Mouse (Mus musculus) left cerebral cortex, postnatal 14 days (tissue): Measurements from ENCODE around the gene Sec24c. TPM values are rescaled to one million over a fixed set of nuclear protein-coding genes. Genes with fewer than 3 reads are reported as not detected.

ENCODE experiments used
- DNase-seq, 2 experiments: peaks; one replicate each; pipeline ENCODE4 v3.0.0; 2021 to 2022; ENCODE audit warnings: low spot score in 2 of 2, mixed read lengths in 1 of 2
- intact Hi-C: fragments of 180-260 bp; cut with DNase I; formaldehyde crosslinking; loops from one replicate; pipeline ENCODE4 v1.15.1; 2025
- total RNA-seq, 2 experiments: library from RNA; stranded (reverse); gene quantifications; 2 replicates each; pipeline ENCODE4 v1.2.3; 2021

Sec24c gene
- total RNA-seq, 2 experiments from 2014 or later: 87.8 to 109 TPM

DNA sequence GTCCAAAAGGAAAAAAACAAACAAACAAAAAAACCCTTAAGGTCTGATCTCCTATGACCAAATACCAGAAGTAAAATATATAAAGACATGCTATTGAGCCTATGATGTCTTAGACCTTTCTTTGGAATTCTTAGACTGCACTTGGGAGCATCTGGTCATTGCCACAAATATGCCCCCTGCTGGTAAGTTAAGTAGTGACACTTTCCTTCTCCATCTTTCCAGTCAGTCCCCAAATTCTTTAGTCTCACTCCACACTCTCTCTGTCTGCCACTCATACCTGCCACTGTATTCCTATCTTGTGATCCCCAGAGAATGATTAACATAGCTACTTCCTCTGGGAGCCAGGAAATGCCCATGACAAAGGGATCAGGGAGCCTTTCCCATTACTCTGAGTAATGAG lies 15.8 kb upstream of the Sec24c start:
- intact Hi-C loops: no loop called here
- peak; percentile 70 to 80 for DNase-seq

DNA sequence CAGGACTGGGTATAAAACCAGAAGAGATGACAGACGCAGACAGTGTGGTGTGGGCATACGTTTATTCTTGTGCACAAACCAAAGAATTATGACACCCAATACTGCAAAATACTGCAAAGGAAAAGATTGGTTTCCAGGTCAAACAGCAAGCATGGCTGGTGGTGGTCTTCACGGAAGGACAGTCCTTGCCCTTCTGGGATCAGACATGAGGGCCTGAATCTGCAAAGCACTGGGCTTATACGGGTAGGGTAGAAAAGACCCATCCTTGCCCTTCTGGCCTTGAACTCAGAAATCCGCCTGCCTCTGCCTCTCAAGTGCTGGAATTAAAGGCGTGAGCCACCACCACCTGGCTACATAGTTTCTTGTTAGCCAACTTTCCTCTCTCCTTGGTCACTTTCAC lies 15.2 kb upstream of the Sec24c start:
- DNase-seq: no peak
- intact Hi-C loops: no loop called here

DNA sequence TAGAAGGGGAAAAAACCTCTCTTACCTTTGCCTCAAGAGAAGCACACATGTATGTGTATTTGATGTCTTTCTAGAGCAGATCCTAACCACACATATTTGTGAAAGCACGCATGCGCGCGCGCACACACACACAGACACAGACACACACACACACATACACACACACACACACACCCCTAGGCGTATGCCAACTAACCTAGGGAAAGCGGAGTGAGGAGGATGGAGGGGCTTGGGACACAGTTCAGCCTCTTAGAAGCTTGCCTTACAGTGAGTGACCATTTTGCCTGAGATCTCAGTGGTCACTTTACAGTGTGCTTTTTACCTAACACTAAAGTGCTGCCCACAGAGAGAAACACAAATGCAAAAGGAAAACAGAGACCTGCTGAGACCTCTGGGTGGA lies 14.4 kb upstream of the Sec24c start:
- no peak for DNase-seq

GRCm38 (mm10) chr14:20660827-20661660 lies 13.1 kb upstream of the Sec24c start:
- intact Hi-C loops: loop anchor here (1.0 to 10.0 kb wide), 2 partner anchors 85 to 266 kb away; partner anchors contain the start of gene Mrps16
- DNase-seq: peak; percentile 96 to 97

More for the DNA sequence above, 14.4 kb upstream of the Sec24c start:
- intact Hi-C loops: loop anchor here (10.0 kb wide), 1 partner anchor 265 kb away; the partner anchor contains the start of gene Mrps16

DNA sequence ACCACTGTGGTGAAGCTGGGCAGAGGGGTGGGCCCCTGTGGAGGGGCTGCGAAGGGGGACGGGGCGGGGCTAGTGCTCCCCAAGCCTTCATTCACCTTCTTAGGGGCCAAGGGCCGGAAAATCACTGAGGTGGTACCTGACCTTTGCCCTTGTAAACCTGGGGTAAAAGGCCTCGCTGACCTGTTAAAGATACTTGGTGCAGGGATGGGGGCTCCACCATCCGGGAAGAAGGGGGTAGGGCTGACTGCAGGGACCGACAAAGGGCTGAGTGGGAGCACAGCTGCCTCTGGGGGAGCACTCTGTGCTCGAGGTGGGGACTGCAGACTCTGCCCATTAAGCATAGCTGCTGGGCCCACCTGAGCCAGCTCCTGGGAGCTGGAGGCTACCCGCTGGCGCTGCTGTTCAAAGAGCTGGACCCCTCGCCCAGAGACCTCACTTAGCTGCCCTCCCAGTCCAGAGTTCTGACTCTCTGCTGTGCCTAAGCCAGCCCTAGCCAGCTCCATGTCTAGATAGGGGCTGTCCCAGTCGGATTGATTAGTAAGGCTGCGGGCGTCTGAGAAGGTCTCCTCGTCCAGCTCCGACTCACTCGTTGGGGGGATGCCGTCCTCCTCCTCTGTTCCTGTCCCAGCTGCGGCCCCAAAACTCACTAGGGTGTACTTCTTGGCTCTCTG lies 12.3 kb upstream of the Sec24c start:
- DNase-seq: peak in 1 of 2 experiments; percentile 21
- intact Hi-C loops: loop anchor here (1.0 to 10.0 kb wide), 2 partner anchors 85 to 267 kb away; partner anchors contain the start of gene Mrps16

DNA sequence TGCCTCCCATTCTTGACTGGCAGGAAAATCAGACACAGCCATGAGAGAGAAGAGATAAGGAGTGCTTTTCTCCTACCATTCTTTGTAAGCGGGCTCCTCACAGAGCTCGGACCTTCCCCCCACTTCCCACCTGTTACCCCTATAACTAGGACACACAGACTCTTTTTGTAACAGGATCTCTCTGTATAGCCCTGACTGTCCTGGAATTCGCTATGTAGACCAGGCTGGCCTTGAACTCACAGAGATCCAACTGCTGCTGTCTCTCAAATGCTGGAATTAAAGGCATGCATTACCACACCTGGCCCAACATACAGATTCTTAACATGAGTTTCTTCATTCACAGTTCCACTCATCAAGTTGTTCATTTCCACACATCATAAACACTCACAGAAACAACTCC lies 11.4 kb upstream of the Sec24c start:
- intact Hi-C loops: loop anchor here (10.0 kb wide), 1 partner anchor 268 kb away; the partner anchor contains the start of gene Mrps16
- no peak for DNase-seq

DNA sequence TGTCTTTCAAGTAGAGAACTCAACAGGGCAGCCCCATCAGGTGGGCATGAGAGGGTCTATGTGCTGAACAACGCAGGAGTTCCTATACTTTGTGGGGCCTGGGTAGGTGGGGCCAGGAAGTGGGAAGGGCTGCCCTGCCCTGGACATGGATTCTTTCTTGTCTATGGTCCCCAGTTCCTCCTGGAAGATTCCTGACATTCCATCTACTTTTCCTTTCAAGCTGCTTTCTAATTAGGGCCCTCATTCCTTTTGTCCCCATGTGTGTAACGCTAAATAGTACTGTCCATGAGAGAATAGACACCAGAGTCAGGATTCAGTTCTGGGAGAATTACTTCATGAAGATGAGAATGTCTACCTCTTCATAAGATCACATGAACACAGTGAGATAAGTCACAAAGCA lies 10.5 kb upstream of the Sec24c start:
- DNase-seq: no peak
- intact Hi-C loops: loop anchor here (10.0 kb wide), 1 partner anchor 269 kb away; the partner anchor contains the start of gene Mrps16

DNA sequence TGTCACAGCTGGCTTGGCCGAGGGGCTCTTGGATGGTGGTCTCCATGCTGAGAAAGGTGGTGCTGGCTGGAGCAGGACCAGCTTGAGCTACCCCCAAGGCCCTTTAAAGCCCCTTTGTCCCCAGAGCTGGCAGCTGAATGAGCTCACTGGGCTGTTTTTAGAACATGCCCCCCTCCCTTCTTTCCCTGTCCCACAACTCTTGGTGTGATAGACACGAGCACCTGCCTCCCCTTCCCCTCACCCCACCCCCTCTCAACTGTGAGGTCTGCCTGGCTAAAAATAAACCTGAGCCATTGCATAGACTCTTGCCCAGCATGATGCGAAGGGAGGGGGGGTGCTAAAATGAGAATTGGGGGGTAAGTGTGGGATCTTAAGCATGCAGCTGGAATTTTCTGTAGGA lies 9.7 kb upstream of the Sec24c start:
- DNase-seq: no peak
- intact Hi-C loops: loop anchor here (10.0 kb wide), 1 partner anchor 270 kb away; the partner anchor contains the start of gene Mrps16

DNA sequence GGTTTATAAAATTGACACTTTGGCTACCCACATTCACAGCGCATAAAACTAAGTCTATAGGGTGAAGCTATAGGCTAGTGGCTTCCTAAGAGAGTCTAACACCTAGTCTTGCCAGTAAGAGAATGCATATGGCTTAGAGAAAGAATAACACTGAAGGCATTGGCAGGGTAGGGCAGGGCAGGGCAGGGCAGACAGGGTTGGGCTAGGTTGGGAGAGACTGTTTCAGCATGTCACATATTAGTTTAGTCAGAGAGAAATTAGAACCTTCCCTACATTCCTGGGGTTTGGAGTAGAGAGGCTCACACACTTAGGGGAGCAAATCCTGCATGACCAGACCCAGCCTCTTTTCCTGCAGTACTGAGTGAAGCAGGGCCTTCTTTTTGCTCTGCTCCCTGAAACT lies 6.6 kb upstream of the Sec24c start:
- intact Hi-C loops: loop anchor here (10.0 kb wide), 1 partner anchor 273 kb away; the partner anchor contains the start of gene Mrps16
- no peak for DNase-seq

GRCm38 (mm10) chr14:20668154-20668810 lies 5.8 kb upstream of the Sec24c start, which contains the start of gene Synpo2l:
Gene Synpo2l (minus strand): TSS chr14:20668354.
- intact Hi-C loops: loop anchor here (10.0 kb wide), 1 partner anchor 273 kb away; the partner anchor contains the start of gene Mrps16
- DNase-seq: no peak

DNA sequence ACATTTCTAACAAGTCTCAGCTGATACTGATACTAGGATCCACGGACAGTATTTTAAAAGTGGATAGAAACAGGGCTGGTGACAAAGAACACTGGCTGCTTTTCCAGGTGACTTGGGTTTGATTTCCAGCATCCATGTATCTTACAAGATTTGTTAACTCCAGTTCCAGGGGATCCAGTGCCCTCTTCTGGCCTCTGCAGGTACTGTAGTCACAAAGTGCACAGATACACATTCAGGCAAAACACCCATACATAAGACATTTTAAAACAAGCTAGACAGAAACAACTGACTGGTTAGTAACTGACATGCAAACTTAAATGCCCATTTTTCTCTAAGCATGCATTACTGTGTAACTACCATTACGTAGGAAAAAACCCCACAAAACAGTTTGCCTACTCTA lies 1.1 kb upstream of the Sec24c start:
- intact Hi-C loops: no loop called here
- peak; percentile 39 to 67 for DNase-seq

- intact Hi-C loops: no loop called here
- DNase-seq: peak in 1 of 2 experiments; percentile 52
Measured at GRCm38 (mm10) chr14:20673735-20674063, 409 bp upstream of the Sec24c start.

DNA sequence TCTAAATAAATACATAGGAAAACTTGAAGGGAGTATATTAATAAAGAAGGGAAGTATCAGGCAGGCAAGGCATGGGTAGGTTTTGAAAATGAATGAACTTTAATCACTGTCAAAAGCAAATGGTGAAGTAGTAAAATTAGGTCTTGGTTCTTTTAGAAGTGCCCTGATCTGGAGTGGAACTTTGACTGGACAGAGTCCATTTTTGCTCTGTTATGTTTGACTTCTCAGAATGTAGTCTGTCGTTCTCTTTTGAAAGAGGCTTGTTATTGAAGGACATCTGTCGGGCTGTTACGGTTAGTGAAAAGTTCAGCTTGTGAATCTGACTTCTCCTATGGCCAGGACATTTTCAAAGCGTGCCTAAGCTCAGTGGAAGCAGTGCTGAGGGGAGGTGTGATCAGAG lies 3.8 kb downstream of the Sec24c start:
- DNase-seq: no peak
- intact Hi-C loops: no loop called here

- no peak for DNase-seq
Measured at GRCm38 (mm10) chr14:20681742-20682141, 7.6 kb downstream of the Sec24c start.

DNA sequence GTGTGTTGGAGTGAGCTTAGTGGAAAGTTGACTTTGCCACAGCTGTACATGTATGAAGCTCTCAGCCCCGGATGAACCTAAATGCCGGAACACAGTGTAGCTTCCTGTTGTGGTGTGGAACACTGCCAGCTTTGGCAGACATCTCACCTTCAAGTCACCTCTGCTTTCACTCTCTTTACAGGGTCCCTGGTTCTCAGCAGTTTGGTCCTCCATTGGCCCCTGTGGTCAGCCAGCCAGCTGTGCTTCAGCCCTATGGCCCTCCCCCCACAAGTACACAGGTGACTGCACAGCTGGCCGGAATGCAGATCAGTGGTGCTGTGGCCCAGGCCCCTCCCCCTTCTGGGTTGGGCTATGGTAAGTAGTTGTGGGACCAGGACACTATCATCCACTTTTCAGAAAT lies 8.4 kb downstream of the Sec24c start:
- no peak for DNase-seq
- intact Hi-C loops: no loop called here

More at GRCm38 (mm10) chr14:20681742-20682141, 7.6 kb downstream of the Sec24c start:
- intact Hi-C loops: no loop called here

GRCm38 (mm10) chr14:20686576-20686975 lies 12.5 kb downstream of the Sec24c start:
- intact Hi-C loops: no loop called here
- DNase-seq: no peak

GRCm38 (mm10) chr14:20689009-20689408 lies 14.9 kb downstream of the Sec24c start:
- no peak for DNase-seq
- intact Hi-C loops: no loop called here

DNA sequence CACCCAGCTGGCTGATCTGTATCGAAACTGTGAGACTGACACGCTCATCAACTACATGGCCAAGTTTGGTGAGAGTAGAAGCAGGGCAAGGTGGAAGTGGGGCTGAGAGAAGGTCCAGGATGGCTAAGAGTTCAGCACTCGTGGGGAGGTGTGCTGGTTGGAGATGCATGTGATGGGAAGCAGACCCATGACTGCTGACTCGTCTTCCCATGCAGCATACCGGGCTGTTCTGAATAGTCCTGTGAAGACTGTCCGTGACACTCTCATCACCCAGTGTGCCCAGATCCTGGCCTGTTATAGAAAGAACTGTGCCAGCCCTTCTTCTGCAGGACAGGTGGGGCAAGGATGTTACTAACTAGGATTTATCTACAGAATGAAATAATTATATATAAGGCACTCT lies 17.7 kb downstream of the Sec24c start:
- DNase-seq: no peak
- intact Hi-C loops: no loop called here

GRCm38 (mm10) chr14:20693589-20694101 lies 19.5 kb downstream of the Sec24c start:
- intact Hi-C loops: no loop called here
- no peak for DNase-seq
